In the genomic region with DNA sequence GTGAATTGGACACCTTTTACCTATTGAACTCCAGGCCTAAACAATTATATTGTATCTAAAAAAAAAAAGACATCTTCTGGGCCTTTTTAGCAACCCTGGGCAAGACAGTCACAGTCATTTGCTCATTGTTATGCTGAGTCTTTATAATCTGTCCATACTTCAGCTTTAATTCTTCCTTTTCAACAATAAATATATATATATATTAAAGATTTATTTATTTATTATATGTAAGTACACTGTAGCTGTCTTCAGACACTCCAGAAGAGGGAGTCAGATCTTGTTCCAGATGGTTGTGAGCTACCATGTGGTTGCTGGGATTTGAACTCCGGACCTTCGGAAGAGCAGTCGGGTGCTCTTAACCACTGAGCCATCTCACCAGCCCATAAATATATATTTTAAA, we compare ENCODE assay signal across 9 mouse cellular contexts. TPM values are rescaled to one million over a fixed set of nuclear protein-coding genes. Genes with fewer than 3 reads are reported as not detected.
A peak's percentile ranks its signal among the peaks of the same experiment; 100 is the strongest.
DNase-seq lines count a peak whose midpoint lies in the region; ATAC-seq lines count a peak whose summit lies in the region.
"Not testable (repeated sequence)": the region's sequence is repeated elsewhere in the genome, so short reads cannot be mapped to it uniquely, and the experiment has no call there.
"Had no signal": no experiment of that assay in that cellular context is flagged by ENCODE, and none has a peak within 500 bp of the region (broad histone marks: within the 10 kb centered on the region; RNA-seq: fewer than 3 reads in every experiment).

No protein-coding gene starts in this region.

- H3K4me1 ChIP-seq in forebrain, embryonic 11.5 days (replicated peaks; ENCODE audit: control insufficient read depth, insufficient read depth, low read length) = not testable (repeated sequence)
- peaks cover 37% of the 10 kb centered on the region for H3K4me1 ChIP-seq in heart, embryonic 13.5 days
- peaks cover 17% of the 10 kb centered on the region for H3K4me1 ChIP-seq in hindbrain, embryonic 15.5 days (replicated peaks)
- peaks cover 10% of the 10 kb centered on the region for H3K4me1 ChIP-seq in limb, embryonic 11.5 days (ENCODE audit: control insufficient read depth, insufficient read depth, low read length)
- peaks cover 13% of the 10 kb centered on the region for H3K4me1 ChIP-seq in liver, embryonic 16.5 days (ENCODE audit: control insufficient read depth, low read depth, low read length)
- H3K4me1 ChIP-seq in midbrain, embryonic 14.5 days (ENCODE audit: control insufficient read depth, insufficient read depth, low read length) = peaks cover 13% of the 10 kb centered on the region

- not testable (repeated sequence) for H3K36me3 ChIP-seq in forebrain, embryonic 11.5 days (ENCODE audit: control insufficient read depth, insufficient read depth, low read length); hindbrain, embryonic 15.5 days; liver, embryonic 16.5 days (ENCODE audit: control insufficient read depth, insufficient read depth); midbrain, embryonic 14.5 days (ENCODE audit: control insufficient read depth, insufficient read depth, low read length)
- H3K36me3 ChIP-seq in heart, embryonic 13.5 days = peaks cover 35% of the 10 kb centered on the region
- peaks cover 12% of the 10 kb centered on the region; the same call in 1 of the 2 replicates for H3K36me3 ChIP-seq in limb, embryonic 11.5 days (ENCODE audit: control insufficient read depth, insufficient read depth, low read length)

- not testable (repeated sequence) for H3K9me3 ChIP-seq in forebrain, embryonic 11.5 days (ENCODE audit: control insufficient read depth, low read length); heart, embryonic 13.5 days; hindbrain, embryonic 15.5 days; limb, embryonic 11.5 days (ENCODE audit: control insufficient read depth, low read length); liver, embryonic 16.5 days (replicated peaks; ENCODE audit: control insufficient read depth, low read length); midbrain, embryonic 14.5 days (ENCODE audit: control insufficient read depth, low read length)

- ATAC-seq in forebrain, embryonic 11.5 days (replicated peaks; ENCODE audit: low FRiP score); heart, embryonic 13.5 days (ENCODE audit: extremely low read depth, insufficient number of reproducible peaks, low FRiP score, low TSS enrichment); hindbrain, embryonic 15.5 days (ENCODE audit: low FRiP score, low read depth); limb, embryonic 11.5 days (ENCODE audit: insufficient number of reproducible peaks, low FRiP score, low TSS enrichment, low read depth); liver, embryonic 16.5 days (ENCODE audit: low read depth); midbrain, embryonic 14.5 days (ENCODE audit: low FRiP score, low TSS enrichment): not testable (repeated sequence)

- DNase-seq in embryo, embryonic 11 days = peak; percentile 60
- DNase-seq in forebrain, embryonic 11.5 days (ENCODE audit: low spot score); limb, embryonic 11.5 days (ENCODE audit: low spot score): not testable (repeated sequence)
- peak; percentile 71 for DNase-seq in midbrain, embryonic 14.5 days

- H3K27ac ChIP-seq in forebrain, embryonic 11.5 days (ENCODE audit: low read depth, low read length); heart, embryonic 13.5 days (replicated peaks); hindbrain, embryonic 15.5 days (replicated peaks); limb, embryonic 11.5 days (replicated peaks; ENCODE audit: low read depth, low read length); liver, embryonic 16.5 days (ENCODE audit: low read length); midbrain, embryonic 14.5 days (replicated peaks; ENCODE audit: low read depth, low read length): not testable (repeated sequence)

- H3K9ac ChIP-seq in forebrain, embryonic 11.5 days (ENCODE audit: low read length); hindbrain, embryonic 15.5 days; limb, embryonic 11.5 days (ENCODE audit: low read length); liver, embryonic 16.5 days (ENCODE audit: low read depth, low read length); midbrain, embryonic 14.5 days (replicated peaks; ENCODE audit: low read length): not testable (repeated sequence)
- H3K9ac ChIP-seq in heart, embryonic 13.5 days = peak overlapping the region; percentile 87

- H3K4me3 ChIP-seq in forebrain, embryonic 11.5 days (ENCODE audit: low read depth, low read length) = peak overlapping the region; percentile 62
- H3K4me3 ChIP-seq in heart, embryonic 13.5 days = peak overlapping the region; percentile 75
- not testable (repeated sequence) for H3K4me3 ChIP-seq in hindbrain, embryonic 15.5 days; limb, embryonic 11.5 days (ENCODE audit: low read depth, low read length)
- peak overlapping the region; percentile 87 for H3K4me3 ChIP-seq in liver, embryonic 16.5 days (ENCODE audit: low read depth, low read length)
- H3K4me3 ChIP-seq in midbrain, embryonic 14.5 days (replicated peaks; ENCODE audit: low read depth, low read length) = 0 out of 2 replicates have a peak overlapping the region, but pooled peaks have one; percentile 45

- WGBS in forebrain, embryonic 11.5 days = 95% methylated on average over 3 of the region's 3 CpGs
- 96% methylated on average over 3 of the region's 3 CpGs for WGBS in heart, embryonic 13.5 days
- 97% methylated on average over 3 of the region's 3 CpGs for WGBS in hindbrain, embryonic 15.5 days
- WGBS in limb, embryonic 11.5 days = 98% methylated on average over 3 of the region's 3 CpGs
- 92% methylated on average over 3 of the region's 3 CpGs for WGBS in liver, embryonic 16.5 days (ENCODE audit: insufficient replicate concordance)
- 99% methylated on average over 3 of the region's 3 CpGs for WGBS in midbrain, embryonic 14.5 days

- H3K4me2 ChIP-seq in forebrain, embryonic 11.5 days (ENCODE audit: low read depth, low read length, severe bottlenecking) = peak overlapping the region; percentile 90
- peak overlapping the region; percentile 91 for H3K4me2 ChIP-seq in heart, embryonic 13.5 days
- peak overlapping the region; percentile 97 for H3K4me2 ChIP-seq in hindbrain, embryonic 15.5 days
- peak overlapping the region; percentile 73; the same call in 1 of the 2 replicates for H3K4me2 ChIP-seq in limb, embryonic 11.5 days (ENCODE audit: low read depth, severe bottlenecking)
- H3K4me2 ChIP-seq in liver, embryonic 16.5 days (ENCODE audit: low read depth, low read length) = peak overlapping the region; percentile 98
- peak overlapping the region; percentile 75 for H3K4me2 ChIP-seq in midbrain, embryonic 14.5 days (ENCODE audit: low read length)

- H3K27me3 ChIP-seq in forebrain, embryonic 11.5 days (ENCODE audit: control insufficient read depth, insufficient read depth, low read length); heart, embryonic 13.5 days (replicated peaks); hindbrain, embryonic 15.5 days; limb, embryonic 11.5 days (ENCODE audit: control insufficient read depth, insufficient read depth, low read length); liver, embryonic 16.5 days (ENCODE audit: control insufficient read depth, insufficient read depth, low read depth, low read length); midbrain, embryonic 14.5 days (ENCODE audit: control insufficient read depth, insufficient read depth, low read length): not testable (repeated sequence)

RNA-seq across cellular contexts. Expression of a gene that starts 1.6 kb away (rescaled TPM):
- polyA plus RNA-seq in forebrain, embryonic 11.5 days (2014; fragmentation: Nextera tagmentation; extraction: Ambion mirVana) = 38.8 and 40.2 TPM in 2 replicates
- 27.1 and 27.8 TPM in 2 replicates for polyA plus RNA-seq in heart, embryonic 13.5 days (2015; fragmentation: Nextera tagmentation; extraction: Ambion mirVana)
- polyA plus RNA-seq in hindbrain, embryonic 15.5 days (2015; fragmentation: Nextera tagmentation; extraction: Ambion mirVana) = 8.5 and 10.1 TPM in 2 replicates
- 33.4 and 37.2 TPM in 2 replicates for polyA plus RNA-seq in limb, embryonic 11.5 days (2014; fragmentation: Nextera tagmentation; extraction: Ambion mirVana)
- polyA plus RNA-seq in liver, embryonic 16.5 days (2015; fragmentation: Nextera tagmentation; extraction: Ambion mirVana) = 13.3 and 15.2 TPM in 2 replicates
- polyA plus RNA-seq in midbrain, embryonic 14.5 days (2014; fragmentation: Nextera tagmentation; extraction: Ambion mirVana) = 3.9 and 4.9 TPM in 2 replicates

RNA-seq across cellular contexts. Expression of a gene that starts 11.6 kb away (rescaled TPM):
- polyA plus RNA-seq in forebrain, embryonic 11.5 days (2014; fragmentation: Nextera tagmentation; extraction: Ambion mirVana) = 0.12 TPM in 1 of 2 replicates, not detected in the other
- polyA plus RNA-seq in heart, embryonic 13.5 days (2015; fragmentation: Nextera tagmentation; extraction: Ambion mirVana) = 0.16 and 0.25 TPM in 2 replicates
- 6.4 and 7.8 TPM in 2 replicates for polyA plus RNA-seq in hindbrain, embryonic 15.5 days (2015; fragmentation: Nextera tagmentation; extraction: Ambion mirVana)
- polyA plus RNA-seq in limb, embryonic 11.5 days (2014; fragmentation: Nextera tagmentation; extraction: Ambion mirVana) = not detected in 2 replicates
- not detected in 2 replicates for polyA plus RNA-seq in liver, embryonic 16.5 days (2015; fragmentation: Nextera tagmentation; extraction: Ambion mirVana)
- 13.2 and 13.7 TPM in 2 replicates for polyA plus RNA-seq in midbrain, embryonic 14.5 days (2014; fragmentation: Nextera tagmentation; extraction: Ambion mirVana)
- polyA plus RNA-seq: CD4-positive, CD25-positive, alpha-beta regulatory T cell, adult 4 months; lung, postnatal 0 days had no signal

RNA-seq across cellular contexts. Expression of a gene that starts 17.0 kb away (rescaled TPM):
- 0.16 and 0.40 TPM in 2 replicates for polyA plus RNA-seq in forebrain, embryonic 11.5 days (2014; fragmentation: Nextera tagmentation; extraction: Ambion mirVana)
- 1.0 and 1.8 TPM in 2 replicates for polyA plus RNA-seq in heart, embryonic 13.5 days (2015; fragmentation: Nextera tagmentation; extraction: Ambion mirVana)
- 1.1 and 1.3 TPM in 2 replicates for polyA plus RNA-seq in hindbrain, embryonic 15.5 days (2015; fragmentation: Nextera tagmentation; extraction: Ambion mirVana)
- polyA plus RNA-seq in limb, embryonic 11.5 days (2014; fragmentation: Nextera tagmentation; extraction: Ambion mirVana) = 0.61 and 0.62 TPM in 2 replicates
- polyA plus RNA-seq in liver, embryonic 16.5 days (2015; fragmentation: Nextera tagmentation; extraction: Ambion mirVana) = 18.5 and 19.2 TPM in 2 replicates
- polyA plus RNA-seq in midbrain, embryonic 14.5 days (2014; fragmentation: Nextera tagmentation; extraction: Ambion mirVana) = 0.71 and 1.6 TPM in 2 replicates
- polyA plus RNA-seq: CD4-positive, CD25-positive, alpha-beta regulatory T cell, adult 4 months had no signal

RNA-seq across cellular contexts. Expression of a gene that starts 21.0 kb away (rescaled TPM):
- 0.19 and 0.94 TPM in 2 replicates for polyA plus RNA-seq in forebrain, embryonic 11.5 days (2014; fragmentation: Nextera tagmentation; extraction: Ambion mirVana)
- 0.56 and 1.7 TPM in 2 replicates for polyA plus RNA-seq in heart, embryonic 13.5 days (2015; fragmentation: Nextera tagmentation; extraction: Ambion mirVana)
- 57.5 and 89.3 TPM in 2 replicates for polyA plus RNA-seq in hindbrain, embryonic 15.5 days (2015; fragmentation: Nextera tagmentation; extraction: Ambion mirVana)
- polyA plus RNA-seq in limb, embryonic 11.5 days (2014; fragmentation: Nextera tagmentation; extraction: Ambion mirVana) = 0.10 and 0.11 TPM in 2 replicates
- polyA plus RNA-seq in liver, embryonic 16.5 days (2015; fragmentation: Nextera tagmentation; extraction: Ambion mirVana) = 0.86 and 1.1 TPM in 2 replicates
- 11.7 and 15.5 TPM in 2 replicates for polyA plus RNA-seq in midbrain, embryonic 14.5 days (2014; fragmentation: Nextera tagmentation; extraction: Ambion mirVana)
- polyA plus RNA-seq: CD4-positive, CD25-positive, alpha-beta regulatory T cell, adult 4 months had no signal

RNA-seq across cellular contexts. Expression of a gene that starts 46.3 kb away (rescaled TPM):
- 142 and 160 TPM in 2 replicates for polyA plus RNA-seq in forebrain, embryonic 11.5 days (2014; fragmentation: Nextera tagmentation; extraction: Ambion mirVana)
- 150 and 158 TPM in 2 replicates for polyA plus RNA-seq in heart, embryonic 13.5 days (2015; fragmentation: Nextera tagmentation; extraction: Ambion mirVana)
- 22.5 and 25.3 TPM in 2 replicates for polyA plus RNA-seq in hindbrain, embryonic 15.5 days (2015; fragmentation: Nextera tagmentation; extraction: Ambion mirVana)
- 146 and 157 TPM in 2 replicates for polyA plus RNA-seq in limb, embryonic 11.5 days (2014; fragmentation: Nextera tagmentation; extraction: Ambion mirVana)
- polyA plus RNA-seq in liver, embryonic 16.5 days (2015; fragmentation: Nextera tagmentation; extraction: Ambion mirVana) = 251 and 260 TPM in 2 replicates
- polyA plus RNA-seq in midbrain, embryonic 14.5 days (2014; fragmentation: Nextera tagmentation; extraction: Ambion mirVana) = 13.5 and 24.8 TPM in 2 replicates
